Mouse (Mus musculus) ZHBTc4 (cell line): ENCODE measurements around the gene Ccdc9b.

Experiments used
- DNase-seq: peaks from one replicate; pipeline ENCODE4 v3.0.0-alpha.2; 2011; ENCODE audit warnings: low read depth, low spot score

Ccdc9b gene

DNA sequence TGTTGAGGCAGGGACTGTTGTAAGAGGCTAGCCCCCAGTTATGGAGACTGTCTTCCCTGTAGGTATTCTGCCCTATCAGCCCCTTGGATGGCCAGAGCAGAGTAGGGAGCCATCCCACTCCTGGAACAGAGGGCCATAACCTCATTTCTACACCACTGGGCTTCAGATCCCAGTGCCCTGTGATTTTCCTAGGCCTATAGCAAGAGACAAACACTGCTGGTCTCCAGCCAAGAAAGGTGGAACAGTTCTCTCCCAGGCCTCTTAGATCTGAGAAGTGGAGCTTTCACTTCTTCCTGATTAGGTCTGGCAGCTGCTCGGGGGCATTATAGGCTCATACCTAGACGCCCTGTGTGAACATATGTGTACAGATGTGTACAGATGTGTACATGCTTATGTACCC, 13.8 kb upstream of the Ccdc9b start:
- no peak for DNase-seq

DNA sequence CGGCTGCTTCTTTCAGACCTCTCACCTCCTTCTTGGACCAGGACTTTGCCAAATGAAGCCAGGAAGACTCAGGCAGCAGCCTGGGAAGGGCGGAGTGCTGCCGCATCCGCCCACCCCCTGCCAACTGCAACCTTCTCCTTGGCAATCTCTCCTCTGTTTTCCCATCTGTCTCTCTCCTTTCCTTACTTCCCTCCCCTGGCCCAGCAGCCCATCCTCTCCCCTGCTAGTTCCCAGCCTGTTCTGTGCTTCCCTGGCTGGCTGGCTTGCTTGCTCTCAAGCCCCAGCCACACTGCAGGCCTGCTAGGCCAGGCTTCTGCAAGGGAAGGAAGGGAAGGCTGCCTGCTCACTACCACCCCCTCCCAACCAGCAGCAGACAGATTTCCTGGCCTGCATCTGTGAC, 13.4 kb upstream of the Ccdc9b start:
- no peak for DNase-seq

DNA sequence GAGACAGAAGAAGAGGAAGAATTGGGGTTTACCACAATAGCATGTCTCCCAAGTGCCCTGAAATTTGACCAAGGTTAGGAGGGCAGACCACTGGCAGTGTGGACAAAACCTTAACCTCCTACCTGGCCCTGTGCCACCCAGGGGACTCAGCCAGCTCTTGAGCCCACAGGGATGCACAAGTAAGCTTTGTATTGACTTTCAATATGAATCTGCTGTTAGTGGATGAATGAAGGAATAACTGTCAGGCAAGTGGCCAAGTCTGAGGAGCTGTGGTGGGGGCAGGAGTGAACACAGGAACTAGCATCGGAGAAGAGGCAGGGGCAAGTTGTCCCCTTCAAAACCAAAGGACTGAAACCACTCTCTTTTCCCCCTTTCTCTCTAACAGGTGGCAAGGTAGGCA, 12.9 kb upstream of the Ccdc9b start:
- no peak for DNase-seq

DNA sequence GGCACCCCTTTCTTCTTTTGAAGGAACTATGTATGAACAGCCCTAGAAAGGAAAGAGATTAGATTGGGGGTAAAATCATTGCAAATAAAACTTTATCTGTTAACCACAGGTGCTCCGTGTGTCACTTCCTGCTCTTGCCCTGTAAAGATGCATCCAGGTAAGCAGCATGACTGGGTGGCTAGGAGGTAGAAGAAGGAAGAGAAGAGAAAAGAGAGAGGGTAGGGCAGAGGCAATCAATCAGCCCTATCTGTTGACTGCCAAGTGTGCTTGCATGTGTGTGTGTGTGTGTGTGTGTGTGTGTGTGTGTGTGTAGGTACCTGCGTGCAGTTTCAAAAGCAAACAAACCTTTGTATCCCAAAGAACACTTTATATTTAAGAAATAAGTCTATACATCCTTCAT, 12.1 kb upstream of the Ccdc9b start:
- no peak for DNase-seq

DNA sequence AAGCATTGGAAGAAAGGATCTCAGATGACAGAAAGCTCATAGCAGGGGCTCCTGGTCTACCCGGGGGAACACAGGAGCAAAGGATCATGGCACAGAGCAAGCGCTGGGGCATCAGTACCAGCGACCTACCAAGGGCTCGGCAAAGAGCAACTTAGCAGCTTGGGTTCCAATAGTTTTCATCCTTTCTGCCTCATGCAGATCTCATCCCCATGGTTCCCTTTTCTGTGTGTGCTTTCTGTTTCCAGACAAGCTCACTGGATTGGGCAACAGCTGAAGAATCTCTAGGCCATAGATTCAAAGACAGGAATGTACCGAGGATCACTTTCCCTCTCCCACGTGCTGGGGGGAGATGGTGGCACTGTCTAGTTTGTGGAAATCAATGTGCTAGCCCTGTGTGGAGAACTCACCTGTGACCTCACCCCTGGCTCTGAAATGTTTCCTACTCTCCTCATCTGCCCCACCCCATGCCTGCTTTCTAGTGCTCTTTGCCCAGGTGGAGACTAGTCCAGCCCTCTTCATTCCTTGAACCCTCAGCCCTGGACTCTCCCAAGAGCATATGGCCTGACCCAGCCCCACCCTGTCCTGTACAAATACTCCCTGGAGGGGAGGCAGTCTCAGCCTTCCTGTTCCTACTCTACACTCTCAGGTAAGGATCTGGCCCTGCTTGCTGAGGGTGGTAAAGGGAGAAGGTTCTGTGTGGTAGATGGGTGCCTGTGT, 9.9 kb upstream of the Ccdc9b start, which contains the start of gene Phgr1:
TSS of gene Phgr1 (plus strand) at position 612 of the 717 bp plus-strand sequence.
- no peak for DNase-seq

DNA sequence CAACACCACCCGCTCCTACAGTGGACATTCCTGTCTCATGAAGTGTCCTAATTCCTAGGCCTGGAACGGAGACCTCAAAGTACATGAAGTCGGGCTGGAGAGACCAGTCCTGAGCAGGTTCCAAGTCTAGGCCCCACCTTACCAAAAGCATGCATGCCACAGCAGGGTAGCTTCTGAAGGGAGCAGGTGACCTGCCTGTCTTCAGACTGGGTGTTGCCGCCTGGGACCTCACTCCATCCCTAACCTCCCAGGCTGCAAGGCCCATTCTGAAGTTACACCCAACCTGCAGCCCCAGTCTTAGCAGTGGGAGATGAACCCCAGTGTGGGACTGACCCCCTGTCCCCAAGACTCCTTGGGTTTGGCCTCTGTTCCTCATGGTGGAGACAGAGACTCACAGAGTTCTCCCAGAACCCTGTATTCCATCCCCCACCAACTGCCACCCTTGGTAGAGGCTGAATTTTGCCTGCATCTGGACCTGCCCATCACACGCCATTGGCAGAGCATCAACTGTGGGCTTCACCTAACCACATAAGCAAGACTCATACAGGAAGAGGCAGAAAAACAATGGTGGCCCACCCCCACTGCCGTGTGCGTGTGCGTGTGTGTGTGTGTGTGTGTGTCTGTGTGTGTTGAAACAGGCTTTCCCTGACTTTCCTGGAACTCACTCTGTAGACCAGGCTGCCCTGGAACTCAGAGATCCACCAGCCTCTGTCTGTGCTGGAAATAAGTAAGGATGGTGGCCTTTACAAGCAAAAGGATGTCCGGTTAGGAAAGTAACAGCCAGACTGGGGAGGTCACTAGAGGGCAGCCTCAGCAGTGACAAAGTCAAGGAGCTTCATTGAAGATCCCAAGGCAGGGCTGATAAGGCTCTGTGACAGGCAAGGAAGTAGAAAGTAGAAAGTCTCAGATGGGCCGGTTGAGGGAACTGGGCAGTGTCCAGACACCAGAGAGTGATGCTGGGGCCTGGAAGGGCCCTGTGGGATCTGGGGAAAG, 3.9 kb upstream of the Ccdc9b start:
- no peak for DNase-seq

DNA sequence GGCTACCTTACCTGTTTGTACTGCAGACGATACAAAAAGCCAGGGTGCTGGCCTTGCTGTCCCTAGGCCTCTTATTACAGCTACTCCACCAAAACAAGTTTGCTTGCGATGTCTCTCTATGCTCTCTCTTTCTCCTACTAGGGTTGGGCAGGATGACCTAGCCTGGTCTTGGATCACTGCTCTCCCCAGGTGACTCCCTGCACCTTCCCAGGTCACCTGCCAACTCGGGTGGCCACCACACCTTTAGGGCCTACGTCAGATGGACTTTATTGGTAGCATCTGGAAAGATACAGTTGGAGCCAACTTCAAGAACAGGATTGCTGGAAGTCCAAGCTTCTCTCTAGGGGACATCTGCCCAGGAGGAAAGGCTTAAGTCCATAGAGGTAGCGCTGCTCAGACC, 2.4 kb upstream of the Ccdc9b start:
- no peak for DNase-seq

DNA sequence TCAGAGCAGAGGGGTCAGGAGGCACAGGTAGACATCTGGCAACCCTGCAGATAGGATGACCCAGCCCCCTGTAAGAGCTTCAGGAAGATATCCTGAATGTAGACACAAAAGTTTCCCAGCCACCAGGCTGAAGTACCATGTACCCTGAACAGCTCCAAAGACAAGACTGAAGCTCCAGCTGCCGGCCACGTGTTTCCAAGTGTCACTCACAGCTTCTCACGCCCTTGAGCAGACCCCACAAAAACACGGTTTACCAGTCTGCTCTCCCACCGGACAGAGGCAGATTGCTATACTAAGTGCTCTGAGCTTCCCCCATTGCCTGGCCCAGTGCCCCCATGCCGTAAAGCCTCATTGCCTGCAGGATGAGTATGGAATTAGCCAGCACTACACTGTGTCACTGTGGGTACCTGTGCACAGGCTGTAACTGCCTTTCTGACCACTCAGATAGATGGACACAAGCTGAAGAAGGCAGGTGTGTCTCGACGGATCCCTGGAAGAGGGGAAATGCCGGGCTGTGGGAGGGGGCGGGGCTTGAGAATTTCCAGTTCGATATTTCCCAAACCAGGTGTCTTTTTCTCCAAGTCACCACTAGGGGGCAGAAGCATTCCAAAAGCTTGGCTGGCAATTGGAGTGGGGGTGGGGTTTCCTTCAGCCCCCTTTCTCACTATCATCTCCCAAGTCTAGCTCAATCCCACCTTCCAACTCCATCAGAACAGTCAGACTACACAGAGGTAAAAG, 1.8 kb upstream of the Ccdc9b start:
- DNase-seq, result peak; percentile 87

DNA sequence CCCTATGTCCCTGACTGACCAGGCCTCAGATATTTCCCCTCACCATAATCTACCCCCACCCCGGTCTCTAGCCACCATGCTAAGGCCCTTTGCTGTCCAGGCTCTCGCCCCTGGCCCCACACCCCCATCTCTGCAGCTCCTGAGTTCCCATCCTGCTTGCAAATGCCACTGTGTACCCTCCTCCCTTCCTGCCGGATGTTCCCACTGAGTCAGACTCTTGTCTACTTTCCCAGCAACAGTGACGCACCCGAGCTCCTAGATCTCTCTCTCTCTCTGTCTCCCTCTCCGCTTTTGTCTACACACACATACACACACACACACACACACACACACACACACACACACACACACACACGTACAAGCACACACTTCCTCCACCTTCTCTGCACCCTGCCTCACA, 1.0 kb upstream of the Ccdc9b start:
- no peak for DNase-seq

DNA sequence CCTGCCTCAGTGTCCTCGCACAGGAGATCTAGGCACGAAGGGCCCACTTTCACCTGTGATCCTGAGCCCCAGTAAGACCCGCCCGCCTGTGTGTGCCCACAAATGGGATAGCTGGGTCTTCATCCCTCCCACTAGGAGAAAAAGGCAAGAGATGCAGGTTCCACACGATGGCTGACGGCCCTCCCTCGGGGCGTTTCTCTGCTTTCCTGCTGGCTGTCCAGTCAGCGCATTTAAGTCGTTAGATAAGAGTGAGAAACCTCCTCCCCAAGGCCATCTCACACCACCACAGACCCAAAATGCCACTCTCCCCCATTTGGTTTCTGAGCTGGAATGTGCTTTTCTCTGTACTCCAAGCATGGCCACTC, 305 bp upstream of the Ccdc9b start:
- DNase-seq, result no peak

DNA sequence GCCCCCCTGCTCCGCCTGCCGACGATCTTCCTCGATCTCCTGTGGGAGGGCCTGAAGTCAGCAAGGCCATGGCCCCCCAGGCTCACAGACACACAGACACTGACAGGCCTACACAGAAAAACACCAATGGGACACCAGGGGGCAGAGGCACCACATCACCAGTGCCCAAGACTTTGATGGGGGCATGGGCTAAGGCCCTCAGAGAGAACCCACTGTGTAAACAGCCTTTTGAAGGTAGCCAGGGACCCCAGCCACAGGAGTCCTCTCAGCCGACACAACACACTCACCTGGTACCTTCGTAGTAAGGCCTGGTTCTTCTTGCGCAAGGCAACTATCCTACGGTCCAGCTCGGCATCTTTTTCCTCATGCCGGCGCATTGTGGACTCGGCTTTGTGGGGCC, 1.1 kb downstream of the Ccdc9b start:
- no peak for DNase-seq

DNA sequence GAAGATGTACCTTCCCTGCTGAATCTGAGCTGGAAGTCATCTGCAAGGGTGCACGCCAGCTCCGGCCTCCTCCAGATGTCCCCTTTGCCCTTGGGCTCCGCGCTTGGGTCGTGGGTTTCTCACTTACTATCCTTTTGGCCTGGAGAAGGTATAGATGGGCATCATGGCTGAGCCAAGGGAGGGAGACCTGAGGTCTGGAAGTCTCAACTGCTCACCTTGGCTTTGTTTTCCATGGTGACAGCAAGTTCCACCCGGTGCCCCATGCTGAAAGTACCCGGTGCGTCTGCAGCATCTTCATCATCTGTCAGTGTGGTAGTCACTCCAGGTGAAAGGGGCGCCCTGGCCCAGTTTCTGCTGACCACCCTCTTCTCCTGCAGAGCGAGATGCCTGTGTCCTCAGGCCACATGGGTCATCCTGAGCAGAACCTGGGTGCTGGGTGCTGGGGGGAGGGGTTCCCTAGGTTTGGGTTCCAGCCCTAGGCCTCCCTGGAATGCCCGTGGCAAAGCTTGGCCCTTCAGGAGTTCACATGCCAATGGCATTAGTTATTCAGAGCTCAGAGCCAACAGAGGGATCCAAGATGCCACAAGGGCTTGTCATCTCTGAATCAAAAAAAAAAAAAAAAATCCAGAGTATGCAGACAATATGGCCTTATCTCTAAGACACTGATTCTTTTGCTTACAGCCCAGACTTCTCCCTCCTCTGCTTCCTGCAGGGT, 2.0 kb downstream of the Ccdc9b start:
- no peak for DNase-seq

DNA sequence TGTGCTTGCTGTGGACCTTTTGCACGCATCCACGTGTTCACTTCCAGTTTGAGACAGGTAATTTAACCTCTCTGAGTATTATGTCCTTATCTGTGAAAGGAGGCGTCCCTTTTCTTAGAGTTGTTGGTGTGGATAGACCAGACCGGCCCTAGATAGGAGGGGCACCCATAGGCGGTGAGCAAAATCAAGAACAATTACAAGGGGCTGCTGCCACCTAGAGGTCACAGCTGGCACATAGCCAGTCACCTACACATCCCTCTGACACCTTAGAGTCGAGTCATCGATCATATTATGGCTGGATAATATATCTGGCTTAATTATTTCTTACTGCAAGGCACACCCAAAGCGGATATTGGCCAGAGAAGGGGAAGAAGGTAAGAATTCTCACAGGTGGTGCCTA, 2.6 kb downstream of the Ccdc9b start:
- DNase-seq, result peak; percentile 80

DNA sequence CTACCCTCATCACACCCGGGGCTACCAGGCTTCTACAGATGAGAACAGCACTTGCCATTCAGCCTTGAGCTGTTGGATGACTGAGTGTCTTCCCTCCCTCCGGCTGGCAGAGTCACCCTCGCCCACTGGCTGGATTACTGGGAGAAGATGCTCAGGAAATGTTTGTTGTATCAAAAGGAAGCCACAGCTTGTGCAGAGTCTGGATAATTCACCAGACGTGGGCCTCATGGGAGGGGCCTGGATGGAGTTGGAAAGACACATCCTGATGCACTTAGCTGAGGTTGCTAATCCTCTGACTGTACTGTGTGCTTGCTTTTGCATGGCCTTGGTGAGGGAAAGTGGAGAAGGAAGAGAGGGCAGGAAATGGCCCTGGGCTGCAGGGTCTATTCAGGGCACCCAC, 6.4 kb downstream of the Ccdc9b start:
- DNase-seq, result no peak

DNA sequence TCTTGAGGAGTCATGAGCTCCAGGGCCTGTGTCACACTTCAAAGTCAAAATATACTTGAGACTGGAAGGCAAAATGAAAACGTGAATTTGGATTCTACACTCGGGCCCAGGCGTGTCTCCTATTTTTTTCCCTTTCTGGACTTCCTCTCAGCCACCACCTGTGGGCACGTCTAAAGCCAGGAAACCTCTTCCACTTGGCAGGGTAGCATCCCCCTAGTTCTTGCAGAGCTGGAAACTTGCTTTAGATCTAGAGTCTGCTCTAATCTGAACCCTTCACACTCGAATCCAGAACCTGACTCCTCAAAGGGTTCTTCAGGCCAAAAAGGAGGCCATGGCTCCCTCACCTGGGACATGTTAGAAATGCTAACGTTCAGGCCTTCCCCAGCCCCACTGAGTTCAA, 7.1 kb downstream of the Ccdc9b start:
- DNase-seq, result no peak

DNA sequence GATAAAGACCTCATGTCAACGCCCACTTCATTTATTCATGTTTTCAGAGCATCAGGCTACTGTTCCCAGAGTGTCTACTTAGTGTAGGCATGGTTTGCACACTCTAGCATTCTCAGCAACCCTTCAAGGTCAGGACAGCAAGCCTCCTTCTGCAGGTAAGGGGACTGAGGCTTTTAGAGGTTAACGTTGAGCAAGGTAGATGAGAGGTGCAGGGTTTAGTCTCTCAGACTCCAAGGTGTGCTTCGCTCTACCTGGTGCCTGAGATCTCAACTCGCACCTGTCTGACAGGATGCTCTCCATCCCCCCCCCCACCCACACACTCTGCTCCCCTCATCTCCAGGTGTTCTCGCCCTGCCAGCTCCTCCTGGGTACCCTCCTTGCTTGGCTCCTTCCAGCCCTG, 8.3 kb downstream of the Ccdc9b start:
- no peak for DNase-seq

DNA sequence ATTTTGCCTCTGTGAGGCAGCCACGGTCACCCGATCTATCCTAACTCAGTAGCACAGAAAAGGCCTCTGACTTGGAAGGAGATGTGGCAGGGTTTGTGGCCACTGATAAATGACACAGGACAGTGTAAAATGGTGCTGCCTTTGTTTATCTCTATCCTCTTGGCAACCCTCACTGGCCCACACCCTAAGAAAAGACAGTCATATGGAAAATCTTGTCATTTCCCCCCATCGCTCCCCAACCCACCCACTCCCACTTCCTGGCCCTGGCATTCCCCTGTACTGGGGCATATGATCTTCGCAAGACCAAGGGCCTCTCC, 9.7 kb downstream of the Ccdc9b start:
- no peak for DNase-seq

DNA sequence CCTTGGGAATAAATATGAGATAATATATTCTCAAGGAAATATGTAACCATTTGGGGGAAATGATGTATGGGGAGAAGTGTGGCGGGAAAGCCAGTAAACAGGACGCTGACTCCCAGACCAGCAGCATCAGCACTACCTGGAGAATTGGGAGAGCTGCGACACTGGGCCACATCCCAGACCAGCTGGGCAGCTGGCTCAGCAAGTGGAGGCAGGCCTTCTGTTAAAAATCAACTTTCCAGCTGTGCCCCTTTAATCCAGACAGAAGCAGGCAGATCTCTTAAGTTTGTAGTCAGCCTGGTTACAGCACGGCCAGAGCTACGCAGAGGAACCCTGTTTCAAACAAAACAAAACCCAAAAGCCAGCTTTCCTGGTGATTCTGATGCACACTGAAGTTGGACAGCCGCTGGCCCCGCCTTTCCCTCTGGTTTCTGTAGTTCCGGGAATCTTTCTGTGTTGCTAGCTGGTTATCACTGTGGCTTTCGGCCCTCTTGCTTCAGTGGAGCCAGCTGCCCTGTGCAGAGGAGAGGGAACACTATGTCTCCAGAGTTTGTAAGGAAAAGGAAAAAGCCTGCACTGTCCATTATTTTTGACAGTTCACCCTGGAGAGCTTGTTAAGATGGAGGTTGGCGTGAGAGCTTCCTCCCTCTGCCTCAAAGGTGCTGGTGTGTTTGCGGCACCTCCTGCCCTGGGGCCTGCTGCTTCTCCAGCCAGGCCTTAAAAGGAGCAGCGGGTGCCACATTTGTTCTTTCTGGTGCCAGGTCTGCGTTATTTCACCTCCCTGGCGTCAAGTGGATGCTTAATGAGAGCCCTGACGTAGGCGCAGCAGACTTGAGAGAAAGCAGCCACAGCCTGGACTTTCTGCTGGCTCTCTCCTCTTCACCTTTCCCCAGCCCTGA, 10.3 kb downstream of the Ccdc9b start:
- DNase-seq, result no peak

DNA sequence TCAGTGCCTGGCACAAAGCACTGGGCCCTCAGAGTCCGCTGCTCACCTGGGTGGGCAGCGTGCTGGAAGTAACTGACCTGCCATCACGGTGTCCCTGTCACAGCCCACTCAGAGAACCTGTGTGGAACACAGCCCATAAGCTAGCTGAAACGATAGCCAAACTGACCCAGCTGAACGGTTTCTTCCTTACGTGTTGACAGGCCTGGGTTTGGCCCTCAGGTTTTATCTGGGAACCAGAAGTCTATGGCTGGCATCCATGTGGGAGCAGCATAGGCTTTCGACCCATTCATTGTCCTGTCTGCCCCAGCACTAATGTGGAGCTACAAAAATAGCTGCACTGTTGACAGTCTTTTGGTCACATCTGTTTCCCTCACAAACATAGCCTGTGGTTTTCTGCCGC, 12.0 kb downstream of the Ccdc9b start:
- DNase-seq, result no peak

DNA sequence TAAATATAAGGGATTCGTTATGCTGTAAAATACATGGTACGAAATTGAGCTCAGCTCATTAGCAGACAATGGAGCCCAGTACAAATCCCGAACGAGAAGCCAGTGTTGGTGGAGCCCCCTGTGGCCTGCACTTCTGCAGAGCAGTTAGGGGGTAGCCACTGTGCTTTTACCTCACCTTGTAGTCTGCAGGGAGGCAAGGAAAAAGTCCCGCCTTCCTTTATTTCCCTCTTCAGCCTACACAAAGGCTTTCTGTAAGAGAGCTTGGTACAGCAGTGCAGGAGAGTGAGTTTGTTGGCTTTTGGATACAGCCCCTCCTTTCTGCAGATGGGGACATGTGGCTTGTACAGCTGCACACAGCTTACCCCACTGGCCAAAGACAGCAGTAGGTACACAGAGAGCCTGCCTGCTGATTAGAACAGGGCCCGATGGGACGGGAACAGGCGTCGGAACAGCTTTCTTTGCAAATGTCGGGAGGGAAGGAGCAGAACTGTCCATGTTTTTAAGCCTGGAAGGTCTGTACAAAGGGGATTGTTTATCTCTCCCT, 13.0 kb downstream of the Ccdc9b start:
- peak; percentile 29 for DNase-seq
